Mouse (Mus musculus): ENCODE data around the gene Fam129a. TPM values are rescaled to one million over a fixed set of nuclear protein-coding genes. Genes with fewer than 3 reads are reported as not detected.
A peak's percentile ranks its signal among the peaks of the same experiment; 100 is the strongest.

Gene Fam129a
- polyA plus RNA-seq, 1 experiment from 2014 or later: 10.5 TPM

GRCm38 (mm10) chr1:151564377-151564776 lies 6.6 kb upstream of the Fam129a start:
- WGBS: 15% methylated on average over 12 of the region's 12 CpGs
- Histone ChIP-seq H3K36me3 (no peaks in the 10 kb centered on the region), H3K4me3 (replicated peaks) (no peak overlapping the region), H3K9me3 (replicated peaks) (no peaks in the 10 kb centered on the region), H3K4me1 (no peaks in the 10 kb centered on the region), H3K9ac (no peak overlapping the region), H3K27me3 (no peaks in the 10 kb centered on the region), H3K27ac (no peak overlapping the region), H3K4me2 (no peak overlapping the region)
- ATAC-seq (replicated peaks; ENCODE audit: low FRiP score): peak; percentile 69; the same call in 1 of the 2 replicates

- no peak for ATAC-seq (replicated peaks; ENCODE audit: low FRiP score)
Observed at GRCm38 (mm10) chr1:151568682-151569081, 2.3 kb upstream of the Fam129a start.

DNA sequence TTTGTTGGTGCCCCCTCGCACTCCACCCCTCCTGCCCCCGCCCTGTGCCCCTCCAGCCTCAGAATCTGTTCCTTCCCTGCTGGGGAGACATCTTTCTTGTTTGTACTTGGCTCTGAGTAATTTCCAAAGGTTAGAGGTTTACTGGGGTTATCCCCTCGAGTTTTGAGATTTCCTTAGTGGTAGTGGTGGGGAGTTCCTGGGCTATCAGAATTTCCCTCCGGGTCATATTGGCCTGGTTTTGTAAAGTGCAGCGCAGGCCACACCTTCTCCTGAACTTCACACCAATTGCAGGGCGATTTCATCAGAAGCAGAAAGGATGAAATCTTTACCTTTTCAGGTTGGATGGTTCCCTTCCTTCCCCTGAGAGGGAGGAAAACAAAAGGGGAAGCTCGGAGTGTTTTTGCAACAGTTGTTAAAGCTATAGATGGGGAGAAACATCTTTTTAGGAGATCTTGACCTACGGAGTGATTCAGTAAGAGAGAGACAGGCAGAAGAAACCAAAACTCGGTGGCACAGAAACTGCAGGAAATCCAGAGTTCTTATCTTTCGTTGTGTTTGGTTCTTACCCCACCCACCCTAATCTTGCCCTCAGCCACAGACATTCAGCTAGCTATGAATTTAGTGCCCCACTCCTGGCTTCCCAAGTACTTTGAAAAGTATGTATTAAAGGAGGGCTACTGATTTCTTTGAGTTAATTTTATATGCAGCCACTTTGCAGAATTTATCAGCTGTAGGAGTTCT lies 1.0 kb downstream of the Fam129a start:
- Histone ChIP-seq H3K4me3 (replicated peaks) (peak overlapping the region; percentile 57), H3K27me3 (peaks cover 23% of the 10 kb centered on the region), H3K36me3 (no peaks in the 10 kb centered on the region), H3K9me3 (replicated peaks) (no peaks in the 10 kb centered on the region), H3K9ac (peak overlapping the region; percentile 53), H3K4me2 (peak overlapping the region; percentile 96), H3K27ac (no peak overlapping the region), H3K4me1 (peaks cover 29% of the 10 kb centered on the region)
- no peak for ATAC-seq (replicated peaks; ENCODE audit: low FRiP score)
- 15% methylated on average over 10 of the region's 10 CpGs for WGBS

More at GRCm38 (mm10) chr1:151568682-151569081, 2.3 kb upstream of the Fam129a start:
- Histone ChIP-seq H3K4me3 (replicated peaks) (no peak overlapping the region), H3K27ac (no peak overlapping the region), H3K9ac (no peak overlapping the region), H3K4me2 (no peak overlapping the region), H3K36me3 (no peaks in the 10 kb centered on the region), H3K27me3 (peaks cover 23% of the 10 kb centered on the region), H3K9me3 (replicated peaks) (no peaks in the 10 kb centered on the region), H3K4me1 (peaks cover 25% of the 10 kb centered on the region)
- 73% methylated on average over 7 of the region's 7 CpGs for WGBS

GRCm38 (mm10) chr1:151572601-151573320 lies 1.8 kb downstream of the Fam129a start:
- 71% methylated on average over 7 of the region's 7 CpGs for WGBS

GRCm38 (mm10) chr1:151580200-151580982 lies 9.4 kb downstream of the Fam129a start:
- no peak overlapping the region for H3K9ac ChIP-seq
- no peak overlapping the region for H3K27ac ChIP-seq
- WGBS: 85% methylated on average over 8 of the region's 8 CpGs
- no peaks in the 10 kb centered on the region for H3K36me3 ChIP-seq
- H3K4me2 ChIP-seq: no peak overlapping the region
- no peaks in the 10 kb centered on the region for H3K4me1 ChIP-seq
- H3K4me3 ChIP-seq (replicated peaks): no peak overlapping the region
- H3K9me3 ChIP-seq (replicated peaks): no peaks in the 10 kb centered on the region
- ATAC-seq (replicated peaks; ENCODE audit: low FRiP score): no peak
- H3K27me3 ChIP-seq: no peaks in the 10 kb centered on the region

More at GRCm38 (mm10) chr1:151572601-151573320, 1.8 kb downstream of the Fam129a start:
- Histone ChIP-seq H3K4me1 (peaks cover 29% of the 10 kb centered on the region), H3K36me3 (no peaks in the 10 kb centered on the region), H3K4me2 (peak overlapping the region; percentile 96), H3K27me3 (peaks cover 23% of the 10 kb centered on the region), H3K4me3 (replicated peaks) (no peak overlapping the region), H3K9me3 (replicated peaks) (no peaks in the 10 kb centered on the region), H3K27ac (no peak overlapping the region), H3K9ac (no peak overlapping the region)
- ATAC-seq (replicated peaks; ENCODE audit: low FRiP score): no peak

DNA sequence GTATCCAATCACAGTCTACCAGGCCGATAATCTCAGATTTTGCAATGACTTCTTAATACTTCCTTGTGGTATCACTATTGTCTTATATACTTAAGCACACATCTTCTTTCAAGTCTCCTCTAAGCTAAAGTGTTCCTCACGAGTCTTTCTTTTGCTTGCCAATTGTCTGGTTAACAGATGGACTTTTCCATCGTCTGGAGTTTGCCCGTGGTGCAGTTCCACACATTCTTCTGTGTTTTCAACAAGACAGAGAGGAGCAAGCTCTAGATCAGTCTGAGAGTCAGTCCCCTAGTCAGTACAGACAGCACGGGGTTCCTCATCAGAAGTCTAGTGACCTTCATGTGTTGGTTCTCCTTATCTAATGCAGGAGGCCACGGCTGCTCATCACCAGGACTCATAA lies 10.5 kb downstream of the Fam129a start:
- no peak for ATAC-seq (replicated peaks; ENCODE audit: low FRiP score)

GRCm38 (mm10) chr1:151581977-151582376 lies 11.0 kb downstream of the Fam129a start:
- Histone ChIP-seq H3K27ac (no peak overlapping the region), H3K4me3 (replicated peaks) (no peak overlapping the region), H3K27me3 (no peaks in the 10 kb centered on the region), H3K4me1 (no peaks in the 10 kb centered on the region), H3K36me3 (no peaks in the 10 kb centered on the region), H3K9me3 (replicated peaks) (no peaks in the 10 kb centered on the region), H3K9ac (no peak overlapping the region), H3K4me2 (no peak overlapping the region)
- WGBS: 83% methylated on average over 4 of the region's 4 CpGs
- no peak for ATAC-seq (replicated peaks; ENCODE audit: low FRiP score)

More for the DNA sequence above, 10.5 kb downstream of the Fam129a start:
- no peaks in the 10 kb centered on the region for H3K36me3 ChIP-seq
- H3K4me3 ChIP-seq (replicated peaks): no peak overlapping the region
- H3K4me2 ChIP-seq: no peak overlapping the region
- no peak overlapping the region for H3K27ac ChIP-seq
- WGBS: 81% methylated on average over 6 of the region's 6 CpGs
- no peaks in the 10 kb centered on the region for H3K4me1 ChIP-seq
- no peak overlapping the region for H3K9ac ChIP-seq
- H3K27me3 ChIP-seq: no peaks in the 10 kb centered on the region
- no peaks in the 10 kb centered on the region for H3K9me3 ChIP-seq (replicated peaks)

DNA sequence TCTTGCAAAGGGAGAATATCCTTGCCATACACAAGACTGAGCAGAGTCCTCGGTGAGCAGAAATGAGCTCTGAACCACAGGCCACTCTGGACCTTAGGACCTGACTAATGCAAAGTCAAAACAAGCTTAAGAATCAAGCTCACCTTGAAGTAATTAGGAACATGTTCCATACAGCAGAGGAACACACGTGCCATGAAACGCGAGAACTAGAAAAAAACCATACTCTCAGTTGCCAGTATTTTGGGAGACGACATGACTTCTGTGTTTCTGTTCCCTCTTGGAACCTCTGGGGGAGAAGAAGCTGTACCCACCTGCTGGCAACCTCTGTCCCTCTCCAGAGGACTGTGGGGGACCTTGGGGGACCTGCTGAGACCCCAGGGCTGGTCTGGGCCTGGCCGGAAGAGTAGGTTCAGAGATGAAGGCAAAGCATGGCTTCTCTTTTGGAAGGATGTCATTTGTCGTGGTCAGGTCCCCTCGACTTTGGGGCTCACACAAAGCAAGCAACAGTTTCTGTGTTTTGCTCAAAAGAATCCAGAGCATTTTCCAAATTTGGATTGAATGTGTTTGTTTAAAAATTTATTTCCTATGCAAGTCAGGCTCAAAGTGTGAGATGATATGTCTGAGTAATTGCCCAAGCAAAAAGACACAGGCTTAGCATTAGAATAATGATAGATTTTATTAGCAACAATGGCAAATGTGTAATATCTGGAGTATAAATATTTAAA lies 12.6 kb downstream of the Fam129a start:
- Histone ChIP-seq H3K36me3 (no peaks in the 10 kb centered on the region), H3K27me3 (no peaks in the 10 kb centered on the region), H3K4me2 (no peak overlapping the region), H3K4me3 (replicated peaks) (no peak overlapping the region), H3K9me3 (replicated peaks) (no peaks in the 10 kb centered on the region), H3K9ac (no peak overlapping the region), H3K4me1 (no peaks in the 10 kb centered on the region), H3K27ac (no peak overlapping the region)
- ATAC-seq (replicated peaks; ENCODE audit: low FRiP score): no peak
- 86% methylated on average over 8 of the region's 8 CpGs for WGBS

GRCm38 (mm10) chr1:151584182-151584471 lies 13.1 kb downstream of the Fam129a start:
- Histone ChIP-seq H3K27ac (no peak overlapping the region), H3K36me3 (no peaks in the 10 kb centered on the region), H3K9ac (no peak overlapping the region), H3K4me3 (replicated peaks) (no peak overlapping the region), H3K9me3 (replicated peaks) (no peaks in the 10 kb centered on the region), H3K4me1 (no peaks in the 10 kb centered on the region), H3K4me2 (no peak overlapping the region), H3K27me3 (no peaks in the 10 kb centered on the region)
- 42% methylated on average over 1 of the region's 1 CpGs for WGBS
- ATAC-seq (replicated peaks; ENCODE audit: low FRiP score): no peak

DNA sequence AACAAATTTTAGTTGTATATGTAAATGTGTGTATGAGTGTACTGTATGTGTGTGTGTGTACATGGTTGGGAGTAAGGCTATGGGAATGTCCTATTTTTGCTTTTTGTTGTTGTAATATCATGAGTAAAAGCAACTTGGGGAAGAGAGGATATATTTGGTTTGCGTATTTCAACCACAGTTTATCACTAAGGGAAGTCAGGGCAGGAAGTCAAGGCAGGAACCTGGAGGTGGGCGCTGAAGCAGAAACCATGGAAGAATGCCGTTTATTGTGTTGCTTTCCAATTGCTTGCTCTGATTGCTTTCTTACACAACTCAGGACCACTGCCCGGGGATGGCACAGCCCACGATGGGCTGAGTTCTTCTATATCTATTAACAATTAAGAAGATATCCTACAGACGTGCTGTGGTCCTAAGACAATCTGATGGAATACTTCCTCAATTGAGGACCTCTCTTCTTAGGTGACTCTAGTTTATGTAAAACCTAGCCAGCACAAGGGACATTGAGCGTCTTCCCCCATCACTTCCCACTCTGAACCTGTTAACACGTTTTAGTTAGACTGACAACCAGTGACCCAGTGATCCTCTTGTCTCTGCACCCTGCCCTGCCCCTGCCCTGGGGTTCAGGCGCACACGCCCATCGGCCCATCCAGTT lies 13.7 kb downstream of the Fam129a start:
- Histone ChIP-seq H3K27ac (no peak overlapping the region), H3K4me3 (replicated peaks) (no peak overlapping the region), H3K4me1 (no peaks in the 10 kb centered on the region), H3K27me3 (no peaks in the 10 kb centered on the region), H3K9ac (no peak overlapping the region), H3K4me2 (no peak overlapping the region), H3K36me3 (no peaks in the 10 kb centered on the region), H3K9me3 (replicated peaks) (no peaks in the 10 kb centered on the region)
- 71% methylated on average over 11 of the region's 11 CpGs for WGBS
- no peak for ATAC-seq (replicated peaks; ENCODE audit: low FRiP score)

- Histone ChIP-seq H3K36me3 (no peaks in the 10 kb centered on the region), H3K4me2 (no peak overlapping the region), H3K27ac (no peak overlapping the region), H3K27me3 (no peaks in the 10 kb centered on the region), H3K4me1 (no peaks in the 10 kb centered on the region), H3K9me3 (replicated peaks) (no peaks in the 10 kb centered on the region), H3K4me3 (replicated peaks) (no peak overlapping the region), H3K9ac (no peak overlapping the region)
- no peak for ATAC-seq (replicated peaks; ENCODE audit: low FRiP score)
- 75% methylated on average over 4 of the region's 4 CpGs for WGBS
Observed at GRCm38 (mm10) chr1:151585647-151586046, 14.7 kb downstream of the Fam129a start.
